Mouse (Mus musculus) E14TG2a.4 (cell line): ENCODE results near the gene Banp.

Experiments
- H3K27me3 ChIP-seq: 2 replicates; pipeline ENCODE4 v1.6.1; 2014; ENCODE audit warnings: low read length, control low read depth; ENCODE audit not compliant: insufficient read depth
- H3K36me3 ChIP-seq: 2 replicates; pipeline ENCODE4 v1.6.1; 2014; ENCODE audit warnings: low read length, control low read depth; ENCODE audit not compliant: insufficient read depth
- H3K4me1 ChIP-seq: replicated peaks from 2 replicates; pipeline ENCODE4 v1.6.1; 2014; ENCODE audit warnings: low read depth, low read length, control low read depth
- H3K4me3 ChIP-seq: replicated peaks from 2 replicates; pipeline ENCODE4 v1.5.1; 2014; ENCODE audit warnings: mild to moderate bottlenecking, low read length
- H3K9me3 ChIP-seq: 2 replicates; pipeline ENCODE4 v1.6.1; 2014; ENCODE audit warnings: low read length, control low read depth
- CTCF ChIP-seq: conservative IDR thresholded peaks from 2 replicates; pipeline ENCODE4 v1.5.1; 2014; ENCODE audit warnings: low read length
- NANOG ChIP-seq: IDR thresholded peaks from 2 replicates; pipeline ENCODE4 v1.6.1; 2014; ENCODE audit warnings: borderline replicate concordance, low read length, mixed read lengths
- POU5F1 ChIP-seq: IDR thresholded peaks from 2 replicates; pipeline ENCODE4 v1.6.1; 2014; ENCODE audit warnings: low read length, borderline replicate concordance

Banp gene

GRCm38 (mm10) chr8:121977819-121978590 is 28.5 kb downstream of the Banp start:
- no peaks in the 10 kb centered on the region for H3K27me3 ChIP-seq
- TF ChIP-seq CTCF (peak; percentile 73), NANOG (no peak)

GRCm38 (mm10) chr8:121978670-121979069 is 29.1 kb downstream of the Banp start:
- Histone ChIP-seq H3K9me3 (no peaks in the 10 kb centered on the region), H3K4me3 (no peak overlapping the region), H3K27me3 (no peaks in the 10 kb centered on the region), H3K4me1 (peaks cover 17% of the 10 kb centered on the region), H3K36me3 (peaks cover 95% of the 10 kb centered on the region)
- TF ChIP-seq NANOG (no peak), POU5F1 (no peak), CTCF (no peak)

More at GRCm38 (mm10) chr8:121977819-121978590, 28.5 kb downstream of the Banp start:
- H3K9me3 ChIP-seq = no peaks in the 10 kb centered on the region
- H3K4me1 ChIP-seq = peaks cover 17% of the 10 kb centered on the region
- H3K36me3 ChIP-seq = peaks cover 88% of the 10 kb centered on the region
- H3K4me3 ChIP-seq = no peak overlapping the region

GRCm38 (mm10) chr8:121980792-121981519 is 31.4 kb downstream of the Banp start:
- H3K36me3 ChIP-seq = peaks cover 93% of the 10 kb centered on the region
- H3K9me3 ChIP-seq = no peaks in the 10 kb centered on the region
- H3K4me1 ChIP-seq = peaks cover 15% of the 10 kb centered on the region
- no peak for TF ChIP-seq CTCF
- no peak for TF ChIP-seq POU5F1
- TF ChIP-seq NANOG = no peak
- no peaks in the 10 kb centered on the region for H3K27me3 ChIP-seq
- H3K4me3 ChIP-seq = no peak overlapping the region

- TF ChIP-seq CTCF = no peak
- TF ChIP-seq NANOG = no peak
- no peak for TF ChIP-seq POU5F1
Observed at GRCm38 (mm10) chr8:121981520-121981895, 32.0 kb downstream of the Banp start.

GRCm38 (mm10) chr8:121985673-121986072 is 36.1 kb downstream of the Banp start:
- Histone ChIP-seq H3K27me3 (no peaks in the 10 kb centered on the region), H3K36me3 (peaks cover 87% of the 10 kb centered on the region), H3K9me3 (no peaks in the 10 kb centered on the region), H3K4me1 (peaks cover 15% of the 10 kb centered on the region), H3K4me3 (no peak overlapping the region)
- no peak for TF ChIP-seq POU5F1
- no peak for TF ChIP-seq CTCF
- TF ChIP-seq NANOG = no peak

More at GRCm38 (mm10) chr8:121981520-121981895, 32.0 kb downstream of the Banp start:
- H3K9me3 ChIP-seq = no peaks in the 10 kb centered on the region
- no peaks in the 10 kb centered on the region for H3K27me3 ChIP-seq
- H3K4me3 ChIP-seq = no peak overlapping the region
- peaks cover 87% of the 10 kb centered on the region for H3K36me3 ChIP-seq
- peaks cover 12% of the 10 kb centered on the region for H3K4me1 ChIP-seq

- TF ChIP-seq CTCF (no peak), POU5F1 (no peak), NANOG (no peak)
- no peak overlapping the region for H3K4me3 ChIP-seq
- H3K27me3 ChIP-seq = no peaks in the 10 kb centered on the region
- H3K9me3 ChIP-seq = no peaks in the 10 kb centered on the region
- peaks cover 87% of the 10 kb centered on the region for H3K36me3 ChIP-seq
- H3K4me1 ChIP-seq = peaks cover 27% of the 10 kb centered on the region
Observed at GRCm38 (mm10) chr8:121987892-121988291, 38.3 kb downstream of the Banp start.

GRCm38 (mm10) chr8:121990506-121991255 is 41.1 kb downstream of the Banp start:
- Histone ChIP-seq H3K36me3 (peaks cover 90% of the 10 kb centered on the region), H3K27me3 (no peaks in the 10 kb centered on the region), H3K9me3 (no peaks in the 10 kb centered on the region), H3K4me1 (peaks cover 27% of the 10 kb centered on the region), H3K4me3 (no peak overlapping the region)
- TF ChIP-seq NANOG = no peak
- no peak for TF ChIP-seq POU5F1

- Histone ChIP-seq H3K27me3 (no peaks in the 10 kb centered on the region), H3K9me3 (no peaks in the 10 kb centered on the region)
- TF ChIP-seq CTCF (no peak), POU5F1 (no peak), NANOG (no peak)
Observed at GRCm38 (mm10) chr8:121991611-121992010, 42.1 kb downstream of the Banp start.

More at GRCm38 (mm10) chr8:121991611-121992010, 42.1 kb downstream of the Banp start:
- Histone ChIP-seq H3K4me1 (peaks cover 28% of the 10 kb centered on the region), H3K4me3 (no peak overlapping the region), H3K36me3 (peaks cover 97% of the 10 kb centered on the region)
